Mouse (Mus musculus) limb, embryonic 10.5 days (tissue): ENCODE results near the gene 4931440F15Rik. TPM values are rescaled to one million over a fixed set of nuclear protein-coding genes. Genes with fewer than 3 reads are reported as not detected.

ENCODE experiments used
- DNase-seq: peaks from one replicate; pipeline ENCODE4 v3.0.0-alpha.2; 2017; ENCODE audit warnings: low spot score
- H3K27ac ChIP-seq: fragments of 300-500 bp; sonication (generic); 2 replicates; pipeline ENCODE4 v1.5.1; 2016; ENCODE audit warnings: mild to moderate bottlenecking
- H3K27me3 ChIP-seq: fragments of 300-500 bp; sonication (generic); 2 replicates; pipeline ENCODE4 v1.6.1; 2016; ENCODE audit warnings: low read depth, mild to moderate bottlenecking; ENCODE audit not compliant: poor library complexity, severe bottlenecking
- H3K36me3 ChIP-seq: fragments of 300-500 bp; sonication (generic); 2 replicates; pipeline ENCODE4 v1.6.1; 2016; ENCODE audit warnings: mild to moderate bottlenecking, moderate library complexity
- H3K4me1 ChIP-seq: fragments of 300-500 bp; sonication (generic); 2 replicates; pipeline ENCODE4 v1.6.1; 2016
- H3K4me3 ChIP-seq: fragments of 300-500 bp; sonication (generic); 2 replicates; pipeline ENCODE4 v1.5.1; 2016; ENCODE audit warnings: mild to moderate bottlenecking, moderate library complexity
- H3K9me3 ChIP-seq: fragments of 300-500 bp; sonication (generic); replicated peaks from 2 replicates; pipeline ENCODE4 v1.6.1; 2016; ENCODE audit warnings: mild to moderate bottlenecking
- WGBS: fragments of 180-500 bp; shearing (Covaris S2); methylation state at CpG from one replicate; pipeline ENCODE4 v1.1.7; 2016; 5-methylcytosine and 5-hydroxymethylcytosine counted together
- polyA plus RNA-seq: library from polyadenylated mRNA; unstranded; fragments of >200 nt; fragmentation: Nextera tagmentation; extraction: Ambion mirVana; gene quantifications from 2 replicates; pipeline ENCODE4 v1.2.1, GENCODE M21; 2016

Gene 4931440F15Rik
- polyA plus RNA-seq, 1 experiment from 2014 or later: 0.04 TPM

- DNase-seq: no peak
- Histone ChIP-seq H3K9me3 (no peaks in the 10 kb centered on the region), H3K4me1 (no peaks in the 10 kb centered on the region; the same call in 1 of the 2 replicates), H3K4me3 (no peak overlapping the region), H3K27ac (no peak overlapping the region), H3K27me3 (no peaks in the 10 kb centered on the region), H3K36me3 (no peaks in the 10 kb centered on the region)
- 88% methylated on average over 6 of the region's 6 CpGs for WGBS
Observed at GRCm38 (mm10) chr11:29788921-29789638, 36.4 kb downstream of the 4931440F15Rik start.

GRCm38 (mm10) chr11:29788499-29788898 is 37.0 kb downstream of the 4931440F15Rik start:
- WGBS: 61% methylated on average over 1 of the region's 1 CpGs

GRCm38 (mm10) chr11:29787473-29787872 is 38.0 kb downstream of the 4931440F15Rik start:
- Histone ChIP-seq H3K4me3 (no peak overlapping the region), H3K9me3 (no peaks in the 10 kb centered on the region), H3K4me1 (no peaks in the 10 kb centered on the region; the same call in 1 of the 2 replicates), H3K27me3 (no peaks in the 10 kb centered on the region), H3K36me3 (no peaks in the 10 kb centered on the region), H3K27ac (no peak overlapping the region)
- DNase-seq: peak; percentile 32
- 16% methylated on average over 5 of the region's 5 CpGs for WGBS

More at GRCm38 (mm10) chr11:29788499-29788898, 37.0 kb downstream of the 4931440F15Rik start:
- H3K4me3 ChIP-seq: no peak overlapping the region
- no peaks in the 10 kb centered on the region; the same call in 1 of the 2 replicates for H3K4me1 ChIP-seq
- no peak overlapping the region for H3K27ac ChIP-seq
- no peaks in the 10 kb centered on the region for H3K27me3 ChIP-seq
- DNase-seq: no peak
- no peaks in the 10 kb centered on the region for H3K9me3 ChIP-seq
- H3K36me3 ChIP-seq: no peaks in the 10 kb centered on the region

GRCm38 (mm10) chr11:29786583-29787219 is 38.8 kb downstream of the 4931440F15Rik start:
- no peaks in the 10 kb centered on the region for H3K36me3 ChIP-seq
- 89% methylated on average over 6 of the region's 6 CpGs for WGBS

GRCm38 (mm10) chr11:29779409-29780026 is 46.0 kb downstream of the 4931440F15Rik start:
- no peak for DNase-seq
- 38% methylated on average over 2 of the region's 2 CpGs for WGBS

More at GRCm38 (mm10) chr11:29786583-29787219, 38.8 kb downstream of the 4931440F15Rik start:
- Histone ChIP-seq H3K27ac (no peak overlapping the region), H3K9me3 (no peaks in the 10 kb centered on the region), H3K4me1 (no peaks in the 10 kb centered on the region; the same call in 1 of the 2 replicates), H3K4me3 (no peak overlapping the region), H3K27me3 (no peaks in the 10 kb centered on the region)
- DNase-seq: no peak

GRCm38 (mm10) chr11:29778936-29779335 is 46.5 kb downstream of the 4931440F15Rik start:
- H3K27ac ChIP-seq: no peak overlapping the region
- H3K9me3 ChIP-seq: no peaks in the 10 kb centered on the region
- no peak overlapping the region for H3K4me3 ChIP-seq
- WGBS: 75% methylated on average over 3 of the region's 3 CpGs
- H3K27me3 ChIP-seq: no peaks in the 10 kb centered on the region
- H3K4me1 ChIP-seq: 0 out of 2 replicates have a peak, but pooled peaks cover 3% of the 10 kb centered on the region
- DNase-seq: no peak
- no peaks in the 10 kb centered on the region for H3K36me3 ChIP-seq

More at GRCm38 (mm10) chr11:29779409-29780026, 46.0 kb downstream of the 4931440F15Rik start:
- Histone ChIP-seq H3K9me3 (no peaks in the 10 kb centered on the region), H3K36me3 (no peaks in the 10 kb centered on the region), H3K4me1 (0 out of 2 replicates have a peak, but pooled peaks cover 1% of the 10 kb centered on the region), H3K4me3 (no peak overlapping the region), H3K27ac (no peak overlapping the region), H3K27me3 (no peaks in the 10 kb centered on the region)

GRCm38 (mm10) chr11:29777964-29778363 is 47.5 kb downstream of the 4931440F15Rik start:
- Histone ChIP-seq H3K9me3 (no peaks in the 10 kb centered on the region), H3K27me3 (no peaks in the 10 kb centered on the region), H3K27ac (no peak overlapping the region), H3K36me3 (no peaks in the 10 kb centered on the region), H3K4me1 (0 out of 2 replicates have a peak, but pooled peaks cover 3% of the 10 kb centered on the region), H3K4me3 (no peak overlapping the region)
- no peak for DNase-seq

GRCm38 (mm10) chr11:29774760-29775159 is 50.7 kb downstream of the 4931440F15Rik start:
- H3K9me3 ChIP-seq: no peaks in the 10 kb centered on the region
- no peak overlapping the region for H3K4me3 ChIP-seq
- 59% methylated on average over 2 of the region's 2 CpGs for WGBS
- no peaks in the 10 kb centered on the region for H3K36me3 ChIP-seq
- no peaks in the 10 kb centered on the region for H3K27me3 ChIP-seq
- DNase-seq: no peak
- H3K27ac ChIP-seq: no peak overlapping the region
- 0 out of 2 replicates have a peak, but pooled peaks cover 3% of the 10 kb centered on the region for H3K4me1 ChIP-seq

GRCm38 (mm10) chr11:29774296-29774695 is 51.2 kb downstream of the 4931440F15Rik start:
- Histone ChIP-seq H3K9me3 (no peaks in the 10 kb centered on the region), H3K36me3 (no peaks in the 10 kb centered on the region), H3K27me3 (no peaks in the 10 kb centered on the region), H3K4me1 (0 out of 2 replicates have a peak, but pooled peaks cover 3% of the 10 kb centered on the region), H3K4me3 (no peak overlapping the region), H3K27ac (no peak overlapping the region)
- WGBS: 50% methylated on average over 2 of the region's 2 CpGs
- no peak for DNase-seq

Other genes starting within 250 kb of the 4931440F15Rik start
- 53.6 and 64.7 TPM in 2 replicates for gene Rtn4, start 132.7 kb downstream of the 4931440F15Rik start, polyA plus RNA-seq
- 0.21 and 0.50 TPM in 2 replicates for gene Eml6, start 200.4 kb upstream of the 4931440F15Rik start, polyA plus RNA-seq